Mouse (Mus musculus) skeletal muscle tissue, adult 2 months (tissue): ENCODE data around the gene Tbl1xr1.

Source experiments
- DNase-seq: peaks from one replicate; pipeline ENCODE4 v3.0.0-alpha.2; 2012; ENCODE audit warnings: low read depth, low spot score

Tbl1xr1 gene

DNA sequence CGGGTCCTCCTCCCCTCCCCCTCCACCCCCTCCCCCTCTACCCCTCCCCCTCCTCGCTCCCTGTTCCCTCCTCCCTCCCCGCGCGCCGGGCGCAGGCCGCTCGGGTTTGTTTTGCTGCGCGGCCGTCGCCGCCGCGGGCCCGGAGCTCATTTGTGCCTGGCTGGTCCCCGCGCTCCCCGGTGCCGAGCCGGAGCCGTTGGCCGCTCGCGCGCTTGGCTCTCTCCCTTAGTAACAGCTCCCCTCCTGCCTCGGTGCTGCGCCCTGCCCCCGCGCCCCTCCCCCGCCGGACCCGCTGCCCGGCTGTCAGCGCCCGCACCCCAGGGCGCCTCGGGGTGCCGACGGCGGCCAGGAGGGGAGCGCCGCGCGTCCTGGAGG is at the start of gene Tbl1xr1:
TSS of gene Tbl1xr1 (plus strand) at position 92 of the 375 bp plus-strand sequence.
- peak; percentile 96 for DNase-seq

DNA sequence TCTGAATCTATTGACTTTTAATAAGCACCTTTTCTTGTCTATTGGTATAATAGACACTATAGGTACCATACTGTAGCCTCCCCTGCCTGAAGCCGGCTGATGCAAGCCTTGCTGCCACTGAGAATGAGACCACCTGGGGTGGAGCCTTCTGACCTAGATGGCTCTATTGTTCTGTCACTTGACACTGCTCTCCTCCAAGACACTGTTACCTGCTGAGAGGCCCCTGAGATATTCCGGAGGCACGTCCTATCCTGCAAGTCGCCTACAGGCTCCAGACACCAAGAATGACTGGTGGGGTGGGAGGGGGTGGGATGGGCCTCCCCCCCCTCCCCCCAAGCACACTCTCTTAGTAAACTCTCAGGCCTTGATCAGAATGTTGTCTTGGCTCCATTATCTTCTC is 38.4 kb upstream of the Tbl1xr1 start:
- no peak for DNase-seq

DNA sequence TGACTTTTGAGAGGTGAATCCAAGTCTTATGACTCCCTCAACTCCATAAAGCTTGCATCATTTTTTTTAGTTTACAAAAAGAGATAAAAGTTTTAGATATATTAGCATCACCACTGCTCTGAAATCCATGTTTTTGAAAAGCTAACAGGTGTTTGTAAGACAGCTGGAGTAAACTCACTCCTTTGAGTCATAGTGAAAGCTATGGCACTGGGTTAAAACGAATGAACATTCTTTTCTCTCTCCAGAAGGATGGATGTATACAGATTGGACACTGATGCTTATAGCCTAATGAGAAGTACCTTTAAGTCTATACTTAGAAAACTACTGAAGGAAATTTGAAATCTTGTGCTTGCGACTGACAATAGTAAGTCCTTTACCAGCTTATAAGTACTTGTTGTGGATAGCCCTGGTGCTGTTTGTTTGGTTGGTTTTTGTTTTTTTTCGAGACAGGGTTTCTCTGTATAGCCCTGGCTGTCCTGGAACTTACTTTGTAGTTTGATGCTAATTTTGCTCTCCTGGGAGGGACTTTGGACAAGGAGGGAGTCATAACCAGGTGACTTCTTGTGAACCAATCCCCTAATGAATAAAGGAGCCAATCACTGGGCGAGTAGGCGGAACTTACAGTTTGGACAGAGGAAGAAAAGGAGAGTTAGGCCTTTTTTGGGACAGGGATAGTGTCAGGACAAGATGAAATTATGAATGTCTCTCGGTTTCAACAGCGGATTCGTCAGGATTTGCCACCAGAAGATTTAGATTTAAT is 37.2 kb upstream of the Tbl1xr1 start:
- DNase-seq = no peak

DNA sequence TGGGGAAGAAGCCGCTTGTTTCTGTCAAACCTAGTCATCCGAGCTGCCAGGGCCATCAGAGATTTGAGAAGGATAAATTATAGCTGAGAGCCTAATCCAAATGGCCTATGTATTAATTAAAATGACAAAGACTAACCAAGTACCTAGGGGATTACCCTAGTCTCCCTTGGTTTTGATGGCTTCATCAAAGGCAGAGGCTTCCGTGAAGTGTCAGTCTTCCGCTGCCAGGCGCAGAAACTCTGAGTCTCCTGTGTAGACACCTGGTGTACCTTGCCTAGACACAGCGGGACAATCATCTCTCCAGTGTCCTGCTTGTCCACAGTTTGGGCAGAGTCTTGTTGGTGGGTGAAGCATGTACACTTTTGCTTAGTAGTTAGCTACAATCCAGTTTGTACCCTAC is 35.8 kb upstream of the Tbl1xr1 start:
- DNase-seq = no peak

DNA sequence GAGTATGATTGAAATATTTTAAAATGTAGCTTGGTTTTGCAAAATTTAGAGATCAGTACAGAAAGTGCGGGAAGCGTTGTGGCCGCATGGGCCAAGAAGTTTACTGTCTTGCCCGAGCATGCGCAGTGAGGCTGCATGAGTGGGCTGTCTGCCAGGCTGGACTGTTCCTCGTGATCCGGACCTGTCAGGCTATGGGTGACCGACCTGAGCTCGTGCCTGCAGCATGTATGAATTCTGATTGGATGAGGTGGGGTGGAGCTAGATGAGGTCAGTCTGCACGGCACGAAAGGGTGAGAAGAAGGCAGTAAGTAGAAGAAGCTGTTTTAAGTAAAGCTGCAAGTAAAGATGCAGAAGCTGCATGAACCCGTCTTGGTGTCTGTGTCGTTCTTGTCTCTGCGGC is 29.2 kb upstream of the Tbl1xr1 start:
- peak; percentile 44 for DNase-seq

DNA sequence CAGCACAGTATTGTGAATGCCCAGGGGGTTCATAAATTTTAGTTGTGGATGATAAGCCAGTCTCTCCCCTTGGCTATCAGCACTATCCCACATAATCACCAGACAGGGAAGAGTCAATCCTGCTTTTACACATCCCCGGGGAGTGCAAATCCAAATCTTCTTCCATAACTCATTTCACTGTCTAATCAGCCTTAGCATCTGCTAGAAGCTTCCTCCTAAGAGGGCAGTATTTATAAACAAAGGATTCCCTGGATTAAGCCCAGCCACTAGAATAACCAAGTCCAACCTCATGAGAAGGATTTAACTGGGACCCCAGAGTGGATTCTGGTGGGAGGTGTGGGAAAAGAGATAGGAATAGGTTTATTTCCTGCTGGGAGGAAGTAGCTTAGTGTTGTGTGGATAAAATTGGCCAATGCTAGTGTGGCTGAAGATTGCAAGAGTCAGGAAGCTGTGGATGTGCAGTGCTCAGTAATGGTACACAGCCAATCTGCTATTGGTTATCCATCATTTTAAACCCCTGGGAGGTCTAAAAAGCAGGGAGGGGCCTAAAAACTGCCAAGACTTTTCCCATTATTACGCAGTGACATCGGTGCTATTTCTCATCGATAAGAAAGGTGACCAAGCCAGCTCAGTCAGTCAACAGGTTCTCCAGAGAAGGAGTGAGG is 19.7 kb upstream of the Tbl1xr1 start:
- no peak for DNase-seq

DNA sequence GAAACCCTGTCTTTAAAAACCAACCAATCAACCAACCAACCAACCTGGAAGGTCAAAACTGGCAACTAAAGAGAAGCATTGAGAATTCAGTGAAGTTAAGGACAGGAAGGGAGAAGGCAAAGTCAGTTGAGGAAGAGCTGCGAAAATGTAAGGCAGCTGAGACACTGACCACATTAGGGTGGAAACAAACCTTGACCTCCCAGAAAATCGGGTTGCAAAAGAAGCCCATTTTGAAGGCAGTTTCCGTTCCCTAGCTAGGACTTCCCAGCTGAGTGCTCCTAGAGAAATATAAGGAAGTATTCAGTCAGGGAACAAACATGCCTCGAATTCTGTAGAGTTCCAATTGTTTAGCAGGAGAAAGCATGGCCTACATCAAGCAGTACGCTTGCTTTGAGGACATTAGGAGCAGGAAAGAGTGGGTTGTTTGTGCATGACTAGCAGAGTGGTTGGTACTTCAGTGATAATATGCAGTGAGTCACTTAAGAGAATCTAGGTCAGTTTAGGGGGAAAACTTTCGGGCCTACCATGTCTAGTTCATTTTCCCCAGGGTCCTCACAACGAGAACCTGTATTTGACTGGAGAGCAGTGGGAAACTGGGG is 18.1 kb upstream of the Tbl1xr1 start:
- no peak for DNase-seq

DNA sequence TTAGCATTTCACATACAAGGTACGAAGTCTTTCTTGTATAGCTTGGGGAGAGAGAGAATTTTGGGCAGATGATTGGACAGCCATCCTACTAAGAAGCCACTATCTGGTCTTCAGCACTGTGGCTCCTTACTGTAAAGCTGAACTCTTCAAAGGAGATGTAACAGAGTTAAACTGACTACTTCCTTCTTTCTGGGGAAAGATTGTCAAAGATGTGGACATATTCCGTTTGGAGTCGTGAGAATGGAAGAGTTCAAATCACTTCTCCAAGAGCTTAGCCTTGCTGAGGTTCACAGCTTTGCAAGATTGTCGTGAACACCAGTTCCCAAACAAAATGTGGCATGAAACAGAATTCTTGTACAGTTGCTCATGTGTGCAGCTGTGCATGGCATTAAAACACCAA is 15.3 kb upstream of the Tbl1xr1 start:
- DNase-seq = no peak

DNA sequence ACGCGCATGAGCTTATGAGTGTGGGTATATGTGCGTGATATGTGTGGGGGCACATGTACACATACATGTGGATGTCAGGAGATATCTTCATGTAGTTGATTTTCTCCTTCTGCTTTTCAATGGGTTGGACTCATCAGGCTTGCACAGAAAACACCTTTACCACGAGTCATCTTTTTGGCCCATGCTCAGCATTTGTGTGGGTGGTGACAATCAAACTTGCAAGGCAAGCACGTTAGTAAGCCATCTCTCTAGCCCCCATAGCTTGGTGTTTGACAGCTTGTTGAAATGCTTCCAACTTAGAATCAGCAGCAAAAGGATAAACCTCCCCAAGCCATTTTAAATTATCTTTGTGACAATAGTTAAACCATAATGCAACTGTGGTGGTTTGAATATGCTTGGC is 7.8 kb upstream of the Tbl1xr1 start:
- no peak for DNase-seq

DNA sequence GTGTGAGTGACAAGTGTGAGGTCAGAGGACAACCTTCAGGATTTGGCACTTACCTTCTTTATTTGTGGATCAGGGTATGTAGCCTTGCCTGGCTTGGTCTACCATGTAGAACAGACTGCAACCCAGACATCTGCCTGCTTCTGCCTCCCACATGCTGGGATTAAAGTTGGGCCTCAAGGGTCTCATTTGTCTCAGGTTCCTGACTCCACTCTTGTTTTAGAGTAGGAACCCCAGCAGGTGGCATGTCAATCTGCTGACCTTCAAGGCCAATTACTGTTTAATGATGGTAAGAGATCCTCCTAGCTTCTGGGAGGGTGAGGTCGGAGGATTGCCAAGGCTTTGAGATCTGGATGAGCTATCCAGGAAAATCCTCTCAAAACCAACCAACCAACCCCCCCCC is 2.5 kb upstream of the Tbl1xr1 start:
- no peak for DNase-seq

DNA sequence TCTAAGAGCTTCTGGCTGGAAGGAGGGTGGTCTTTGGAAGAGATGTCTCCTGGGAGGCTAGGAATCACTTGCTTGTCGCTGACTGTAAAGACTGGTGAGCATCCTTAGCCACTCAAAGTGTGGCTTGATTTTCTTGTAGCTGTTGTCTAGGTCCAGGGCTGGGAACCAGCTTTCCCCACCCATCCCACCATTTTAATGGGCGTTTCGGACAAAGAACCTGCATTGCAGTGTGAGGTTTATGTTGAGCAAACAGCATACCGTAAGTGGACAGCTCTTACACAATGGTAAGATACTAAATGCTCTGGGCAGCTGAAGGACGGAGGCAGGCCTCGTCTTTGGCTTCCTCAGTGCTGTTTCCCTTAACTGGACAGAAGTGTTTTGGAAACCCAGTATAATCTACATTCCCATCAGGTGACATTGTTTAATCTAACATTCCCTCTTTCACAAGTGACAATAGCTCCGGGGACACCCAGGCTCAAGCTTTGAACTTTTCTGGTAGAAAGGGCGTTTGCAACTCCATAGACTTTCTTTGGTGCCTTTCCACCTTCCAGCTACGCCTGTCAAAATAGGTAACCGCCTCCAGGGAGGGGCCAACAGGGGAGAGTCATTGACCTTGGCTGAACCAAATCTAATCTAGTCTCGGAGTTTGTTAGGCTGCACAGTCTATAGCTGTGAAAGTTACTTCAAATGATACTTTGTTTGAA is 1.7 kb upstream of the Tbl1xr1 start:
- no peak for DNase-seq

DNA sequence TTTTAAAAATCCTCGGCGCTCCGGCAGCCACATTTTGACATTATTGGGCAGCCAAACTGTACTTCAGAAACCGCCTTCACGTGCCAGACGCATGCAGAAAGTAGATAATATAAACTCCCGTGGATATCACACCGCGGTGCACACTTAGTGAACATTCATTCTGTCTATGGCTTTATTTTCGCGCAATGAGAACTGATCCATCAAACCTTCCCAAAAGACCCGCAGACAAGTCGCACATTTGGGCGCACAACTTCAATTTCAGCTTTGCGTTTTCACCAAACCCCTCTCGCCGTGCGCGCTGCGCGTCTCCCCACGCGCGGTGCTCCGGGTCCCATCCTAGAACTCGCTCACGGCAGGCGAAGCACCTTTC is 950 bp upstream of the Tbl1xr1 start:
- DNase-seq = no peak

DNA sequence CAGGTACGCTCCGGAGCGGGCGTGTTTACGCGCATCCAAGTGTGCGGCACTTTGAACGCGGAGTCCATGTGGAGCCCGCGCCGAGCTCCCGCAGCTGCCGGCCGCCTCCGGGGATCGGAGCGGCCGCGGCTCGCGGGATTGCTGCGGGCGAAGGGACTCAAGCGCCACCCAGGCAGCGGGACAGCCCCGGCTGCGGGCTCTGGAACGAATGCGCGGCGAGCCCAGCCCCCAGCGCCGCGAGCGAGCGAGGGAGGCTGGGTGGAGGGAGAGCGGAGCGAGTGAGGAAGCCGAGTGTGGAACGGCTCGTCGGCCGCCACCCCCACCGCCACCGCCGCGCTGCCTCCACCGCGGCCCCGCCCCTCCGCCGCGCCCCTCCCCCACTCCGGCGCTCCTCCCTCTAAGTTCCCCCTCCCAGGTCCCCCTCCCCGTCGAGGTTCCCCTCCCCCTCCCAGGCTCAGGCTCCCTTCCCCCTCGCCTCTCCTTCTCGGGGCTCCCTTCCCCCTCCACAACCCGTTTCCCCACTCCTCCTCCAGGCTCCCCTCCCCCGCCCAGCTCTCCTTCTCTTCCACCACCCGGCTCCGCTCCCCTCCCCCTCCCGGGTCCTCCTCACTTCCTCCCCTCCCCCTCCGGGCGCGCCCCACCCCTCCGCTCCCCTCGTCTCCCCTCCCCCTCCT is 428 bp upstream of the Tbl1xr1 start:
- DNase-seq = peak; percentile 93

DNA sequence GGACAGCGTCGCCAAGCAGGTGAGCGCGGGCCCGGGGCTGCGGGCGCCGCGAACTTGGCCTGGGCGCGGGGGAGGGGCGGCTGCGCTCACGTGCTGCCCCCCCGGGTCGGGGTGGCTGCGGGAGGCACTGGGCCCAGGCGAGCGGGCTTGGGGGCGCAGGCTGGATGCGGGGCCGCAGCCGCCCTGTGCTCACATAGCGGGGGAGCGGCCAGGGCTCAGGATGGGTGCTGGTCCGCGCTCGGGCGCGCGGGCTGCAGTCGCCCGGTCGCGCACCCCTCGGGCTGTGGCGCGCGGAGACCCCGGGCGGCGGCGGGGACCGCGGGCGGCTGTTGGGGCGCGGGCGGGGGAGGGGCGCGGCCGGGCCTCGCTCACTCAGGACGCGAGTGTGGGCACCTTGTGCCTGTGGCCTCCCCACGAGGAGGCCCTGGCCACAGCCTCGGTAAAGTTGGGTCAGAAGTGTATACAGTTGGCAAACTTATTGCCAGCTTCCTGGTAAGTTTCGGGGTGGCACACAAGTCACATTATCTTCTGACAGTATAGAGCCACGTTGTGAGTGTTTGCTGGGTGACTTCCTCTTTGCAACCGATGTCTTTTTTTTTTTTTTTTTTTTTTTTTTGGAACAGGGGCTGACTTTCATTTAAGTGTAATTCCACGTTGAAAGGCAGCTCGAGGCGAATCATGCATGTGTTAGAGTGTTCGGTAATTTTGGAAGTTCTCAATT is 644 bp downstream of the Tbl1xr1 start:
- no peak for DNase-seq

DNA sequence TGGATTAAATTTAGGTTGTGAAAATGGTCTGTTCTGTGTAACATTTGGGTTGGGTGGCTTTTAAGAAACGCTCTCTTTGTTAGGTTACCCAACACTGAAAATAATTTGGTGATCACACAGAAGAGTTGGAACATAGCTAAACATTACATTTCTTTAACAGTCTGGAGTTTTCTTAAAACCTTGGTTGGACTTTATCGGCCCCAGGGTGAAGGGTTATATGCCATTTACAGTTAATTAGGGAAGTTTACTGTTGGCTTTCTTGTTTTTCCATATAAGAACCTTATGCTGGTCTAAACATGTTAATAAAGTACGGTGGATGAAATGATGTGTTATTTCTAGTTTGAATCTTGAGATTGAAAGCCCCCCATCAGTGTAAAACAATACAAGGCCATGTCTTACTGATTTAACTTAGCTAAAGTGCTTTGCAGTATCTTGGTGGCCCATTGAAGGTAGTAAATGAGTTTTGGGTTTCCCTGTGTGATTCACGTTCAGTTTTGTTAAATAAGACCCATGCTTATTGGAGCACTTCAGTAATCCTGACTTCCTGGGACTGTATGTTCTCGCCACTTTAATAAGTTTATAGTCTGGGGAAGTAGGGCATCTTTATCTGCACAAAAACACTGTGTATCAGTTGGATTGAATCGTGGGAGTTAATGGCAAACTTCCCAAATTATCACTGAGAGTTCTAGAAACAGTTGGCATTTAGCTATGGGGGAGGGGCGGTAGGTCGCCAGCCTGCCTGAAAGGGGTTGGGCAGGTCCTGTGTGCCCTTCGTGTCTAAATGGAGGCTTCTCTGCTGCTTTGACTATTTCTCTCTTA is 1.4 kb downstream of the Tbl1xr1 start:
- DNase-seq = no peak

DNA sequence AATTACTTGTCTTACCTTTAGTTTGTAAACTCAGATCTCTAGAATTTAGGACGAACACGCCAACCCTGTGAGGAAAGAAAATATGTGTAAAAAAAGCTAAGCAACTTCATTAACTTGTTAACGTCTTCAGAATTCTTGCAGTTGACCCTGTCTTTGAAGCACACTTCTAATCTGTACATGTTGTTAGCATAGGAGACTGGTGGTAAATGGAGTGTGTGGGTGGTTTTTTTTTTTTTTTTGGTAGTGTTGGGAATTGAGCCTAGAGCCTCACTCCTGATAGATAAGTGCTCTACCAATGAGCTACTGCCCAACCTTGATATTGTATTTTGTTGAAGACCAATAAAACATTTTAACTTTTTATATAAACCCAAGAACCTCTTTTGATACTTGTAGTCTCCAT is 2.1 kb downstream of the Tbl1xr1 start:
- DNase-seq = no peak

DNA sequence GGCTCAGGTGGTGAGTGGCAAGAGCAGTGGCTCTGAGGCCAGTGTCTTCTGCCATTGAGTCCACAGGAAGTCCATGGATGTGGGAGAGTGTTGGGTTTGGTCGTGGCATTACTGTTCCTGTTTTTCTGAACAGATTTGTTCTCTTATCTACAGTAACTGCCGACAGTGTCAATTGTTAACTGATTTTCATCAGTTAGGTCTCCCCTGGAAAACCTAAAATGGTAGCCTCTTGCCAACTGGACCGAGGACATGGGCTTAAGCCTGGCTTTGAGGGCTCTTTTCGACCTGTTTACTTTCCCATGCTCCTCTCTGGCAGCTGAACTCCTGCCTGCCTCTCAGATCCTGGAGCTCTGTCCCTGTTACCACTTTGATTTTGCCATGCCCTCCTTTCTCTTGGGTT is 5.4 kb downstream of the Tbl1xr1 start:
- DNase-seq = no peak

DNA sequence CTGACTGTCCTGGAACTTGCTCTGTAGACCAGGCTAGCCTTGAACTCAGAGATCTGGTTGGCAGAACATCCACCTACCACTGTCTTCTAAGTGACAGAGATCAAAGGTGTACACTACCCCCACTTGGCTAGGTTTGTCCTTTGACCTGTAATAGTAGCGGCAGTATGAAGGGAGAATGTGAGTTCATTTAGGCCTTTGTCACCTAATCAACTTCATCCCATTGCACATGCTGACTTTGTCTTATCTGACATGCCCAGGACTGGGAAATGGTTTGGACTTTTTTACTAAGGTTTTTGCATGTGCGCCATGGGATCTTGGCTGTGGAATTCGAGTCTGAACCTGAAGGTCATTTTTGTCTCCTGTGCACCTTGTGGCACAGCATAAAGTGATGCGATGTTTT is 6.4 kb downstream of the Tbl1xr1 start:
- DNase-seq = no peak

DNA sequence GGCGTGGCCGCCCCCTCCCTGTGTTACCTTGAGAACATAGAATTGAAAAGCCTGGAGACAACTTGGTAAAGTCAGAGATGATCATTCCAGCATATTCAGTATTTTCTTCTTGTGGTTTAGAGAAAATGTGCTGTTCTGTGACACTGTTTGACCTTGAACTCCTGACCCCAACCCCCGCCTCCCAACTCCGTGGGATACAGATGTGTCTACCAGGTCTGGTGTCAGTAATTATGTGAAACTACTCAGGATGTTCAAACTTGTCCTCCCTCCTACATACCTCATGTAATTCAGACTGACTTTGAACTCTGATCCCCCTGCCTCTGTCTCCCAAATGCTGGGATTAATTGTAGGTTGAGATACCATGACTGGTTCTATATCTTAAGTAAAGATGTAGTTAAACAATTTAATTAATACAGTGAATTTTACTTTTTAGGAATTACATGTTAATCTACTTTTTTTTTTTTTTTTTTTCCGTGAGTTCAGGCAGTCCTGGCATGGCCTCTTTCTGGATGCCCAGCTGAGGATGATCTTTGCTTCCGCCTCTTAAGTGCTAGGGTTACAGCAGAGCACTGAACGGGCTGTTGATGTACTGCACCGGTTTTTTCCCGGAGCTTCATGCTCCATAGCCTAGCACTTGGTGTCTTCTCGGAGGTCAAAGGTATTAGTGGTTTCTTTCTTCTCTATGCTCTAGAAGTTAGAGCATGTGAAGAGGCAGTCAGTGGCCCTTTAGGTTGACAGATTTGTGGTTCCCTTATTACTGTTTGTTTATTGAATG is 8.0 kb downstream of the Tbl1xr1 start:
- no peak for DNase-seq

DNA sequence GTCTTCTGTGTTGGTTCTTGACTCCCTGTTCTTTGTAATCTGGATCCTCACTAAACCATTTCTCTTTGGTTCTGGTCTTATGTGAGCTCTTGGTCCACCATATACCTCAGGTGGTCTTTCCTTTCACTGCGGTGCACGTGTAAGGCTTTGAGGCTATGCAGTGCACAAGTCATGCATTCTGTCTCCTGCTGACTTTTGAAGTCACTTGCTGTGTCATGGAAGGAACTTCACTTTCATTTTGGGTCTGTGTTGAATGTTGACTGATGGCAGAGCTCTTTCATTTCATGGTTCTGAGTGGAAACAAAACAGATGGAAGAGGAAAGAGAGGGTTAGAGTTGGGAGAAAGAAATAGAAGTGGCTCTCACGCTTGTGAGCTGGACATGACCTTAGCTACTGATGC is 13.4 kb downstream of the Tbl1xr1 start:
- no peak for DNase-seq
